Mouse (Mus musculus): ENCODE measurements around the gene Krt79.

GRCm38 (mm10) chr15:101988119-101988518 lies 48.0 kb upstream of the Krt79 start:
- peak; percentile 96 to 99 for TF ChIP-seq CTCF (conservative IDR thresholded peaks at IDR 0.05 in 1 of 2, IDR thresholded peaks at IDR 0.05 in 1 of 2; ENCODE audit: low read depth in 2 of 2, low read length in 2 of 2)
- TF ChIP-seq EP300 (IDR thresholded peaks at IDR 0.05; ENCODE audit: low read length) = no peak
- no peak for TF ChIP-seq USF1 (IDR thresholded peaks at IDR 0.05; ENCODE audit: low read depth, low read length)
- TF ChIP-seq BHLHE40 (IDR thresholded peaks at IDR 0.05; ENCODE audit: low read depth, low read length) = no peak
- TF ChIP-seq ETS1 (conservative IDR thresholded peaks at IDR 0.05; ENCODE audit: low read depth, low read length) = no peak
- TF ChIP-seq ZKSCAN1 (IDR thresholded peaks at IDR 0.05; ENCODE audit: borderline replicate concordance, low read depth, low read length) = no peak
- no peak for TF ChIP-seq NRF1 (IDR thresholded peaks at IDR 0.05; ENCODE audit: low read depth, low read length)
- no peak for TF ChIP-seq MAX (IDR thresholded peaks at IDR 0.05; ENCODE audit: low read length)
- TF ChIP-seq CHD1 (IDR thresholded peaks at IDR 0.05; ENCODE audit: low read depth, low read length) = no peak
- TF ChIP-seq RCOR1 (conservative IDR thresholded peaks at IDR 0.05; ENCODE audit: low read depth, low read length) = no peak
